Mouse (Mus musculus) left cerebral cortex, postnatal 10 days (tissue): Measurements from ENCODE around the gene Akap5. TPM values are rescaled to one million over a fixed set of nuclear protein-coding genes. Genes with fewer than 3 reads are reported as not detected.

ENCODE experiments used
- DNase-seq, 2 experiments: peaks; one replicate each; pipeline ENCODE4 v3.0.0; 2021 to 2022; ENCODE audit warnings: low spot score in 2 of 2, mixed read lengths in 1 of 2; ENCODE audit errors: extremely low spot score in 1 of 2
- intact Hi-C: fragments of 180-260 bp; cut with DNase I; formaldehyde crosslinking; loops from one replicate; pipeline ENCODE4 v1.15.1; 2025
- total RNA-seq, 2 experiments: library from RNA; stranded (reverse); gene quantifications; 2 replicates each; pipeline ENCODE4 v1.2.3; 2021

Akap5 gene
- total RNA-seq, 2 experiments from 2014 or later = 77.9 to 81.6 TPM

DNA sequence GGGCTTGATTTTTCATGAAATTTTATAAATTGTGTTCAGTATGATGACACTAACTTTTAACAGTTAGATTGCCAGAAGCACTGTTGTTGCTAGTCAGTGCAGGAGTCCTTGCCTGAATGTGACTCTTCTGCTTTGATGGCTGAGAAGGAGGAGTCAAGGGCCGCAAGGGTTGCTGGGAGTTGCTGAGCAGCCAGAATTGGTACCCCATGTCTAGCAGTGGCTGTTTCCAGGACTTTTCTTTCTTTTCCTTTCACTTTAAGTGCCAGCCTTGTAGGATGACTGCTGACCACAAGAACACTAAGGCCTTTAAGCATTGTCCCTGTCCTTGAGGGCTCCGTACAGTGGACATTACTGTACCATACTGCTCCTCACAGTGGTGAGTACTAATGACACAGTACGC is 53.0 kb downstream of the Akap5 start:
- intact Hi-C loops = loop anchor here (10.0 kb wide), 1 partner anchor 97 kb away; no protein-coding TSS in a partner anchor

GRCm38 (mm10) chr12:76378556-76378955 is 53.9 kb downstream of the Akap5 start:
- DNase-seq = no peak
- intact Hi-C loops = loop anchor here (10.0 kb wide), 1 partner anchor 96 kb away; no protein-coding TSS in a partner anchor

More for the DNA sequence above, 53.0 kb downstream of the Akap5 start:
- DNase-seq = no peak

GRCm38 (mm10) chr12:76380151-76380550 is 55.5 kb downstream of the Akap5 start:
- DNase-seq = no peak

More at GRCm38 (mm10) chr12:76380151-76380550, 55.5 kb downstream of the Akap5 start:
- intact Hi-C loops = no loop called here

Other genes starting within 250 kb of the Akap5 start
- under 1 TPM; 0.15 to 0.20 TPM for gene Esr2, start 147.6 kb upstream of the Akap5 start, total RNA-seq
- not detected for gene Tex21, start 78.1 kb upstream of the Akap5 start, total RNA-seq
- 10 to 100 TPM; 34.1 to 36.9 TPM for gene Mthfd1, start 69.6 kb upstream of the Akap5 start, total RNA-seq
- 10 to 100 TPM; 17.2 to 18.0 TPM for gene Zbtb25, start 44.7 kb downstream of the Akap5 start, total RNA-seq
- 1 to 10 TPM; 4.1 TPM for gene Zbtb1, start 45.4 kb downstream of the Akap5 start, total RNA-seq
- gene Hspa2, start 79.3 kb downstream of the Akap5 start, total RNA-seq = 10 to 100 TPM; 31.8 to 40.4 TPM
- gene Ppp1r36, start 92.6 kb downstream of the Akap5 start, total RNA-seq = 1 to 10 TPM in 1 of 2 experiments, under 1 TPM in 1; 0.55 to 1.1 TPM
- 1 to 10 TPM; 3.8 to 4.8 TPM for gene Plekhg3, start 206.0 kb downstream of the Akap5 start, total RNA-seq